Mouse (Mus musculus) ovary, postnatal 14 days (tissue): ENCODE measurements around the gene Taok1.
A peak's percentile ranks its signal among the peaks of the same experiment; 100 is the strongest.
"Not testable (repeated sequence)": the region's sequence is repeated elsewhere in the genome, so short reads cannot be mapped to it uniquely, and the experiment has no call there.

Experiments used
- DNase-seq: peaks from one replicate; pipeline ENCODE4 v3.0.0; 2022; ENCODE audit warnings: low spot score

Taok1 gene

DNA sequence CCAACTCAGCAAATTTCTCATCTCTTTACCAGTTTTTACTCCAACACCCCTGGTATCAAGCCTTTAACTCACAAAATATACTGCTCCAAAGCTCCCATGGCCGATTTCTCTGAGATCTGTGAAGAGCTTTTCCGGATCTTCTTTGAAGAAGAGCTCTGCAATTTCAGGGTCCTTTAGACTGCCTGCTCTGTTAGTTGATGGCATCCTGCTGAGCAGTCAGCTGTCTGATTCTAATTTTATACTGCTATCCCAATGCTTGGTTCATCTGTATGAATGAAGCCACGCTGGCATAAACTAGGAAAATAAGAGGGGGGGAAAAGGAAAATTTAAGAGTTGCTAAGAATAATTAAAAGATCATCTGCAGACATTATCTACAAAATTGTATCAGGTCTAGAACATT, 22.4 kb downstream of the Taok1 start:
- DNase-seq: no peak

DNA sequence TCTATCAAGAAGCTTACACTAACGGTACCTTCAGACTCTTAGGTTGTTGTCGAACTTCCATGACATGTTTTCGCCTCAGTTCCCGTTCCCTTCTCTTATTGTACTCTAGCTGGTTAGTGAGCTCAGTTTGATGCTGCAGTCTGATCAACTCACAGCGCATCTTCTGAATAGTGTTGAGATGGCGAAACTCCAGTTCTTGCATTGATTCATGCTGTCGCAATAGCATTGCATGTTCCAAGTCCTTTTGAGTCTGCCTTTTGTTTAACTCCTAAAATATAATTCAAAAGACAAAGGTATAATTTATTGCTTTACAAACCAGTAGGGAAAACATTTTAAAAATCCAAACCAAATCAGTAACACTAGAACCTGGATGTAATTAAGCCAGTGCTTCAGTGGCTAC, 62.4 kb downstream of the Taok1 start:
- DNase-seq: no peak

DNA sequence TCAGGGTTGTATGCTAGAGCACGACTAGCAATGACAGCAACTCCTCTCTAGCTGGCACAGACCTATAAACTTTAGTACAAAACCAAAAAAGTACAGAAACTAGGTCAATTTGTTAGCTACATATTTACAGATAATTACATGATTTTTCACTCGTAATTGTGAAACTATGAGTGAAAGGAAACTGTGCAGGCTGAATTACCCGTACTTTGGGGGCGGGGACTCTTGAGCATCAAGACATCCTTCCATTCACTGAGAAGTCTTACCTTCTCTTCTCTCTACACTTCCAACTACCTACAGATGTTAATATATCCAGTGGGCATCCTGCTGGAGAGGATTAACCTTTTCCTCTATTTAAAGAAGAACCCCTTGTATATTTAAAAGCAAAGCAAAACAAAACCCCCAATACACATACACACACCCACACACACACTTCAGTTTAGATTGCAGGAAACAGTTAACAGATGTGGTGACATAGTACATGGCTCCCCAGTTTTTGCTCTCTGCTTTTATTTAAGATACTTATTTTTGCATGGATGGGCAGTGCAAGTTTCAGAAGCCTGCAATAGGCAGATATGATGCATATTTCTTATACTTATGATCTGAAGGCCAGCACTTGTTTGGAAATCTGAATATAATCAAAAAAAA, 75.3 kb downstream of the Taok1 start:
- no peak for DNase-seq

DNA sequence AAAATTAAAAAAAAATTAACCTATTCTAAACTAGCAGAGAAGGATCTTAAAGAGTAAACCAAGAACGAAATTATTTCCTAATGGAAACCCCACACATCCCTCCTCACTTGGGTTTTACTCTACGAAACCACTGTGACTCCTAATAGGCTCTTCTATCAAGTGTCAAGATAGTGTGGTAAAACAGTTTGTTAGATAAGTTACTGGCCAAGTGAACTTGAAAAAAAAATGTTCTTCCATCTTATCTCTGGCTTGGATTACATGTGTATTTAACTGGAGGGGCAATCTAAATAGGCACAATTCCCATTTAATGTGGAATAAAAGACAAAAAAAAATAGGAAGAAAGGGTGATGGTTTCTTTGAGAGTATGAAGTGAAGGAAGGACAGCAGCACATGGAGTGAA, 76.8 kb downstream of the Taok1 start:
- no peak for DNase-seq

DNA sequence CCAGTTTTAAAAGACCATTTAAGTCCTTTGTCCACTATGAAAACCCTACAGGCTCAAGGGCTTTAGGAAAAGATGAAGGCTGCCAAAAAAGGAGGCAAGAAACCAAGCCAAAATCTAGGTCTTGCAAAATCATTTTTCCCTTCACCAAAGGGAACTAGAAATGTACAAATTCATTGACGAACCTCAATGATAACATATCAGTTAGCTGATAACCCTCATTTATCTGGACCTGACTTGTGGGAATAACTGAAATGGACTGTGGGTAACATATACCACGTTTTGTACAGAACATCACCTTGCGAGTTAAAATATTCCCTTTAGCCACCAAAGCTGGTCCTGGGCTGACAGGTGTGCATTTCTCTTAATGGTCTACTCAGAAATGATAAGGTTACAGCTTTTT, 78.0 kb downstream of the Taok1 start:
- no peak for DNase-seq

DNA sequence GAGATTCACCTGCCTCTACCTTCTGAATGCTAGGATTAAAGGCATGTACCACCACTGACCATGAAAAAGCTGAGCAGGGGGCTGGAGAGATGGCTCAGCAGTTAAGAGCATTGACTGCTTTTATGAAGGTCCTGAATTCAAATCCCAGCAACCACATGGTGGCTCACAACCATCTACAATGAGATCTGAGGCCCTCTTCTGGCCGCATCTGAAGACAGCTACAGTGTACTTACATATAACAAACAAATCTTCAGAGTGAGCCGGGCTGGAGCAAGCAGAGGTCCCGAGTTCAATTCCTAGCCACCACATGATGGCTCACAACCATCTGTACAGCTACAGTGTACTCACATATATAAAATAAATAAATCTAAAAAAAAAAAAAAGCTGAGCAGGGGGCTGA, 79.2 kb downstream of the Taok1 start:
- DNase-seq: not testable (repeated sequence)

DNA sequence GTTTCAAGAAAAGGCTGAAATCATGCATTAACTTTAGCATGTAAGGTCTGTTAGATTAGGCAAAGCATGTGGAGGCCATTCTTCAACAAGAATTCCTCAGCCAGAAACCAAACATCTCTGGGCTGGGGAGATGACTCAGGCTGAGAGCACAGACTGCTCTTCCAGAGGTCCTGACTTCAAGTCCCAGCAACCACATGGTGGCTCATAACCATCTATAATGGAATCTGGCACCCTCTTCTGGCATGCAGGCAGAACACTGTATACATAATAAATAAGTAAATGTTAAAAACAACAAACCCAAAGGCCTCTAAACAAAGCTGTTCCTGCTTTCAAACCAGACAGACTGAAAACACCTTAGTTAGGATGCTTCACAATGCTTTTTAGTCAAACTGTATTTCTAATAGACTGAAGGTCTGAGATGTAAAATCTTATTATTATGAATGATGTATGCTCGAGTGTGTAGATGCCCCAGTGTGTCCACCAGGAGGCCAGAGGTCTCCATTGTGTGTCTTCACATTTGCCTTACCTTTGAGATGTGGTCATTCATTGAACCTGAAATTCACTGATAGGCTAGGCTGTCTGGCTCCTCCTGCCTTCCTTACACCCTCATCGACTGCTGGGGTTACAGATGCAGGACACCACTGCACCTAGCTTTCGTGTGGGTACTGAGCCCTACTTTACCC, 81.7 kb downstream of the Taok1 start:
- DNase-seq: no peak

- DNase-seq: no peak
Measured at GRCm38 (mm10) chr11:77520601-77521529, 86.8 kb downstream of the Taok1 start.

- no peak for DNase-seq
Measured at GRCm38 (mm10) chr11:77519043-77519442, 88.6 kb downstream of the Taok1 start, which contains the start of gene Gm10392. Gm10392 (minus strand) TSS chr11:77519198.

- no peak for DNase-seq
Measured at GRCm38 (mm10) chr11:77518051-77518798, 89.4 kb downstream of the Taok1 start.

GRCm38 (mm10) chr11:77516553-77517425, 90.8 kb downstream of the Taok1 start:
- DNase-seq: no peak

- DNase-seq: no peak
Measured at GRCm38 (mm10) chr11:77515637-77516552, 91.7 kb downstream of the Taok1 start, which contains the start of gene Trp53i13. Trp53i13 (minus strand) TSS chr11:77515980.

GRCm38 (mm10) chr11:77514832-77515636, 92.6 kb downstream of the Taok1 start, which contains the start of gene Abhd15:
Abhd15 (plus strand) TSS chr11:77515121.
- no peak for DNase-seq

GRCm38 (mm10) chr11:77514281-77514831, 93.3 kb downstream of the Taok1 start:
- DNase-seq: no peak

DNA sequence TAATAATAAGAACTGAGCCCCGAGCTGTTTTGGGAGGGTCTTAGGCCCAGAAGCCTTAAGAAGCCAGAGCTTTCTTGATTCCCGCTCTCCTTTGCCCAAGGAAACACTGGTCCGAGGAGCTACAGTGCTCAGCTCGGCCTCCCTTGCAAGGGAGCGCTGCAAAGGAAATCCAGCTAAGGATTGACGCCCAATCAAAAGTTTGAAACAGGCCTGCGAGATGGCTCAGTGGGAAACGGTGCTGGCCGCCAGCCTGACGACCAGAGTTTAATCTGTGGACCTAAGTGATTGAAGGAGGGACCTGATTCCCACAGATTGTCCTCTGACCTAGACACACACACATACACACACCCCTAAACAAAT, 93.8 kb downstream of the Taok1 start:
- no peak for DNase-seq

DNA sequence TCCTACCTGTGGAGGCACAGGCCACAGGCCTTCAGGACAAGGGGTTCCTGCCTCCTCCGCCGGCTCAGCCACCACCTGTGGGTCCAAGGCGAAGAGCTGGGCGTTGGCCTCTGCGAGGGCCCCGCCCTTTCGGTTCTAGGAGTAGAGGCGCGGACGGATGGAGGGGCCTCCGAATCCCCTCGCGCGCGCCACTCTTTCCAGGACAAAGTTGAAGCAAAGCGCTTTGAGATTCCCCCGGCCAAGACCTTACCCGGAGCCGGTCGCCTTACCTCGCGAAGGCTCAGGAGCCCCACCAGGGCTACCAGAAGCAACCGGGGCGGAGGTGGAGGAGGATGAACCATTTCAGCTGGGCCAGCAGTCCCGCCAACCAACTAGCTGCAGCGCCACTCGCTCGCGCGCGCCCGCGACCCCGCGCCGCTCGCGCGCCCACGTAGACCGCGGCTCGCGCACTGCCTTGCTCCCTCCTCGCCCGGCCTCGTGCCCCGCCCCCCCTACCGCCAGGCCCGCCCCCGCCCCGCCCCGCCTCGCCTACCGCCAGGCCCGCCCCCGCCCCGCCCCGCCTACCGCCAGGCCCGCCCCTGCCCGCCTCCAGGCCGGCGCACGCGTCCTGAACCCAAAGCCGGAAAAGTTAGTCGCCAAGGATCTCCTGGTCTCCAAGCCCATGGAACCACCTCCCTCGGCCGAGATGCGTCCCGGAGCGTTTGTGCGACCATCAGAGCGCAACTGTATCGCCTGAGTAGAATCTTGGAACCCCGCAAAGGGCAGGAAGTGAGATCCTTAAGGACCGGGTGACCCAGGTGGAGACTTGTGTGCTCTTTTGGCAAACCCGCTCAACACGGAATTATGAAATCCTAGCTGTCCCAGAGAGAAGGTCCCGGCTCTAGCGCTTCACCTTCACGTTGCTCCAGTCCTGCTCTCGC, 94.5 kb downstream of the Taok1 start:
- peak; percentile 75 for DNase-seq

GRCm38 (mm10) chr11:77511336-77511735, 96.3 kb downstream of the Taok1 start:
- DNase-seq: no peak
